ENCODE assay signal across 13 mouse cellular contexts in the genomic region with DNA sequence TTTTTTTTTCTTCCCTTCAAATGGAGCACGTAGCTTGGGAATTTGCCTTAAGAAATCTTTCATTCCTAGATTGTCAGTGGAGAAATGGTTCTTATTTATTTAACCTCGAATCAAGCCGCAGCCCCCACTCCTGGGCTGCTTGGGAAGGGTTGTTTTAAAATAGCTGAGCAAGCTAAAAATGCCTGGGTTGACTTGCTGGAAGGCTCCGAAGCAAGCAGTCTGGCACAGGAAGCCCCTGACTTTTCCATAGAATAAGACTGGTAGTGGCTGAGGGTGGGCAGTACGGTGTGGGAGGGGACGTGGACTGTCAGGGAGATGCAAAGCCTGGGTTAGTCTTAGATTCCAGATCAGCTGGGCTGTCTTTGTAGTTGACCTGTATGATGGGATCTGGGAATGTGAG.
"Had no signal": no experiment of that assay in that cellular context is flagged by ENCODE, and none has a peak within 500 bp of the region (broad histone marks: within the 10 kb centered on the region; RNA-seq: fewer than 3 reads in every experiment).

No protein-coding gene starts in this region.

- H3K4me2 ChIP-seq: neural tube, embryonic 15.5 days had no signal

- H3K9ac ChIP-seq: liver, embryonic 14.5 days; neural tube, embryonic 15.5 days had no signal

- H3K4me3 ChIP-seq: myocyte; neural tube, embryonic 15.5 days had no signal

- ATAC-seq: intestine, embryonic 16.5 days had no signal

- H3K27me3 ChIP-seq: neural tube, embryonic 15.5 days had no signal

- H3K36me3 ChIP-seq: neural tube, embryonic 15.5 days had no signal

- H3K27ac ChIP-seq: liver, embryonic 14.5 days; neural tube, embryonic 15.5 days; stomach, postnatal 0 days had no signal

- H3K9me3 ChIP-seq: neural tube, embryonic 15.5 days had no signal

- DNase-seq: kidney, adult 9 months; left cerebral cortex, postnatal 4 days; liver; lung, adult 18-20 months; midbrain, embryonic 14.5 days; right cerebral cortex, adult 18-20 months; right cerebral cortex, postnatal 25 days; thymus, postnatal 4 days had no signal
